Mouse (Mus musculus): Measurements from ENCODE around the gene Vmn2r117.
"Not testable (repeated sequence)": the region's sequence is repeated elsewhere in the genome, so short reads cannot be mapped to it uniquely, and the experiment has no call there.

Vmn2r117 gene

DNA sequence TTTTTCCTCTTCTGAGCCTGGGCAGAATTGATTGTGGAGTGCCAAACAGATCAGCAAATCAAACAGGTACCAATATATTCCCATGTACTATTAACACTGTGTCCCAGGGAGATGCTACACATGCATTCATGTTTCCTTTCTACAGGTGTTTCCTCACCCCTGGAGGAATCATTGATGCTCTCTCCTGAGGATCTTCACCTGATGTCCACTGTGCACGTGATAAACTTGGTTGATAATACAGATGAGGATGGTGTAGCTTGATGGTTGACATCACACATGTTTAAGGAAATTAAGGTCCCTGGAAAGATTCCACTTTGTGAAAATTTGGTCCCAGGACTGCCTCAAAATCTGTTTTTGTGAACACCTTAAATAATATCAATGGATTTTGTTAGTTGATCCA is at the start of gene Vmn2r117:
Vmn2r117 (minus strand) TSS at position 101 of the 400 bp plus-strand sequence.
- not testable (repeated sequence) for DNase-seq (ENCODE audit: low read depth)

GRCm38 (mm10) chr17:23522941-23523732 is 43.6 kb upstream of the Vmn2r117 start:
- DNase-seq (ENCODE audit: low read depth): not testable (repeated sequence)

DNA sequence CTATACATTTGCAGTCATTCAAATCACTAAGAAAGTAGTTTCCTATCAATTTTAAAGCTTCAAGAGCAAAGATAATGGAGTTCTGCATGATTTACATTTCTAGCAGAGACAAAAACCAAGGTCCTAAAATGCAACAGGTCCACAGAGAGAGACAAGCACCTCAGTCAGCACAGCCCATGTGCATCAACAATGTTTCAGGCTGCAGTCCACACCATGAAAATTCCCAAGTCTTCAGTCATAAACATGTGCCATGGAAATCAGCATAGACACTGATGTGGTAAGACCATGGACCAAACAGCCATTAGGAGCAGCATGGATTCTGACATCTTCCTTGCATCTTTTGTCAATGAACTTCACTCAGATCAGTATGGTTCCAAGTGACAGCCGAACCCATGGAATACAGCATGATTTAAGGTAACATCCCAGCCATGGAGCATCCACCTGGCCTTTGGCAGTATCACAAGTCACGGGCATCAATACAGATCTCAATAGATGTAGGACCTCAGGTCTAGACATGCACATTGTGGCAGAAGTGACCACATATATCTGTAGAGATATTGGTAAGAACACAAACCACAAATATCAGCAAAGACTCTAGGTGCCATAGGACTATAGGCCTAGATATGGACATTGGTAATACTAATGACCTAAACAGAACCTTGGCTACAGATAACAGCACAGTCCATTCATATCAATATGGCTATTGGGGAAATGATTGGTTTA is 39.4 kb upstream of the Vmn2r117 start:
- no peak for DNase-seq (ENCODE audit: low read depth)

- DNase-seq (ENCODE audit: low read depth): no peak
Measured at GRCm38 (mm10) chr17:23433150-23433679, 46.3 kb downstream of the Vmn2r117 start.
